Mouse (Mus musculus) ovary, postnatal 10 days (tissue): ENCODE measurements around the gene Sfi1.
"Not testable (repeated sequence)": the region's sequence is repeated elsewhere in the genome, so short reads cannot be mapped to it uniquely, and the experiment has no call there.

Experiments used
- DNase-seq: peaks from one replicate; pipeline ENCODE4 v3.0.0; 2022; ENCODE audit warnings: low spot score

The Sfi1 gene

DNA sequence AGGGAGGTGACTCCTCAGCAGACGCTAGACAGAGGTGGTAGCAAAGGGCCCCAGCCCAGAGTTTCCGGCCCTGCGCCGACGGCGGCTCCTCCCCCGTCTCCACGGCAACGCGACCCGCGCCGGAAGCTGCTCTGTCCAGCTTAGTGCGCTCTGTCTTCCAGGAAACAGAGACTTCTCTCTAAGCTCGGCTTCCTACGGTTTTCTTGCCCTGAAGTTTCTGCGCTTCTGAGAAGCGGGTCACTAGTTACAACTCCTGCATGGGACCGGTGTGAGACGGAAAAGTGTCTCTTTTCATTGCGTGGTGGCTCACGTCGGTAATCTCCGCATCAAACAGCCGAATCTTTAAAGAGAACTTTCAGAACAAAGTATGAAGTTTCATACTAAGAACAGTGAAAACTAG lies at the start of gene Sfi1:
Gene Sfi1, minus strand, starts transcription at position 101 of the 400 bp plus-strand sequence.
- DNase-seq: no peak

DNA sequence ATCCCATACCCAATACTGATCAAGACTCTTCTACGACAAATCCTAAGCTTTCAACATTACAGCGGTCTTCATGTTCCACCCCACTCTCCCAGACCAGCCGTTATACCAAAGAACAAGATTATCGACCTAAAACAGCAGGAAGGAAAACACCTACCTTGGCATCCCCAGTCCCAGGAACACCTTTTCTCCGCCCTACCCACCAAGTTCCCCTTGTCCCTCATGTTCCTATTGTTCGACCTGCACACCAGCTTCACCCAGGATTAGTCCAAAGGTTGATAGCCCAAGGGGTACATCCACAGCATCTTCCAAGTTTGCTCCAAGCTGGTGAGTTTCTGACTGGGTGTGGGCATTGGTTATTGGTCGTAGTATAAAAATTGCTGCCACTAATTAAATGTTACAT lies 49.1 kb upstream of the Sfi1 start:
- no peak for DNase-seq

DNA sequence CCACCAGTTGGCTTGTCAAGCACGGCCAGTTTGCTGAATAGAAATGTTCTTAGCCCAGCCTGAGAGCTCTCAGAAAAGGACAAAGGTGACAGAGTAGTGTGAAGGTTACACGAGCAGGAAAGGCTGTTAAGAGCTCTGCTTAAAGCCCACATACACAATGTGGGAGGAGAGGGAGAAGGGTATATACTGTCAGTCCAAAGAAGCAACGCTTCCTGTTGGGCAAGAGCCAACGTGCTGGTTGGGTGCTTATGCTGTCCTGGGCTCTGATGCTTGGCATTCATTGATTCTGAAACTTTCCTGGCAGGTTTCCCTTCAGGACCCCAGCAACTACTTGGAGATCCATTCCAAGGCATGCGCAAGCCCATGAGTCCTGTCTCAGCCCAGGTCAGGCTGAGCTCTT lies 42.0 kb upstream of the Sfi1 start:
- DNase-seq: no peak

DNA sequence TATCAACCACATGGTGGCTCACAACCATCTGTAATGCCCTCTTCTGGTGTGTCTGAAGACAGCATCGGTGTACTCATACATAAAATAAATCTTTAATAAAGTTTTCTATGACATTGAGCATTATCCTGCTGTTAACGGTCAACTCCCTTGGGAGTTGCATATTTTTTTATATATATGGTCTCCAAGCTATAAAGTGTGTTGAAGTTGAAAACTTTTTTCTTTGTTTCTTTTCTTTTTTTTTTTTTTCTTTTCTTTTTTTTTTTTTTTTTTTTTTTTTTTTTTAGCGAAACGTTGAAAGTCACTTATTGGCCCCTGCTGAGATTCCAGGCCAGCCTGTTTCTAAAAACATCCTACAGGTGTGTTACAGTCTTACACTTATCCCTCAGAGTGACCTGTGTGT lies 40.4 kb upstream of the Sfi1 start:
- no peak for DNase-seq

DNA sequence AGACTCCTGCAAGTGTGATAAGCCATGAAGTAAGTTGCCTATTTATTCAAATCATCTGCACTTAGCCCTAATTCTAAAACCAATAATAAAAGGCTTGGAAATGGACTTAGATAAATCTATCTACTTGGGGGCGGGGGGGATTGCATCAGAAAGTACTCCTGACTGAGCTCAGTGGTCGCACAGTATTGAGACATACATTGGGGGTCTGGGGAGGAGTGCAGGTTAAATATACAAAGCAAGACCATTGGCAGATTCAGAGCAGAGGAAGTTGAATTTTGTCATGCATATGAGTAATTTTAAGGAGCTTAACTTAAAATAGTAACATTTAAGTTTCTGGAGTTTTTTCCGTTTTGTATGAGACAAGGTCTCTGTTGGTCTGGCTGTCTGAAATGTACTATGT lies 39.0 kb upstream of the Sfi1 start:
- DNase-seq: no peak

DNA sequence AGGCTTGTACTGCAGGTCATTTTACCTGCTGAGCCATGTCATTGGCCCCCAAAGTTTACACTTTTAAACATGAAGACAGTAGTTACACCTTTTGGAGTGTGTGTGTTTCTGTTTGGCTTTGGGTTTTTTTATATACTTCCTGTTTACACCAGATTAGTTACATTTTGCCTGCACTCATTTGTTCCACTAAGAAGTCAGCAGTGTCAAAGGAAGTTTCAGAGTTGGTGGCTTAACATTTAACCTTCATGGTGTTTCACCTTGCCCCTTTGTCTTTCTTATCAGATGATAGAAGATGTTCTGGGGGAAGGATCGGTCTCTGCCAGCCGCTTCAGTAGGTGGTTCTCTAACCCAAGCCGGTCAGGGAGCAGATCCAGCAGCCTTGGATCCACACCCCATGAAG lies 33.9 kb upstream of the Sfi1 start:
- DNase-seq: no peak

DNA sequence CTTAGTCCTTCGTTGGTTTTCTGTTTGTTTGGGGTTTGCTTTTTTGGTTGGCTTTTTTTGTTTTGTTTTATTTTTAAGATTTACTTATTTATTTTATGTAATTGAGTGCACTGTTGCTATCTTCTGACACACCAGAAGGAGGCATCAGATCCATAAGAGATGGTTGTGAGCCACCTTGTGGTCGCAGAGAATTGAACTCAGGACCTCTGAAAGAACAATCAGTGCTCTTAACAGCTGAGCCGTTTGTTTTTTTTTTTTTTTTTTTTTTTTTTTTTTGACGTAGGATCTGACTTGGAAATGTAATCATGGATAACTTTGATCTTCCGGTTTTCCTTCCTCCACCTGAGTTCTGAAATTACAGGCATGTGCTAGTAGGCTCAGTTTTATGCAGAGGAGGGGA lies 29.8 kb upstream of the Sfi1 start:
- DNase-seq: no peak

DNA sequence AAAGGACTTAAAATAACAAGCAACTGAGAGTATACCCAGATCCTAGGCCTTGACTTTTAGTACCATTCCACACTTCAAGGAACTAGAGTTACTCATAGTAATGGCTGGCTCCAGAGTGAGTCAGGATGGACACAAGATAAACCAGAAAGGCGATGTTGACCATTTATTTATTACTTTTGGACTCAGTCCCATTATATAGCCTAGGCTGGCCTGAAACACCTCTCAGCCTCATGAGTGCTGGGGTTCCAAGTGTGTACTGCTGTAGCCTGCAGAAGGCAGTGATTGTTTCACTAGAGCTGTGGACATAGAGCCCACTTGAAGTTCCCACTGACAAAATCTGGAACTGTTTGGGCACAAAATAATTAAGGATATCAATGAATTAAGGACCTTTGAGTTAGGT lies 19.3 kb upstream of the Sfi1 start:
- DNase-seq: no peak

DNA sequence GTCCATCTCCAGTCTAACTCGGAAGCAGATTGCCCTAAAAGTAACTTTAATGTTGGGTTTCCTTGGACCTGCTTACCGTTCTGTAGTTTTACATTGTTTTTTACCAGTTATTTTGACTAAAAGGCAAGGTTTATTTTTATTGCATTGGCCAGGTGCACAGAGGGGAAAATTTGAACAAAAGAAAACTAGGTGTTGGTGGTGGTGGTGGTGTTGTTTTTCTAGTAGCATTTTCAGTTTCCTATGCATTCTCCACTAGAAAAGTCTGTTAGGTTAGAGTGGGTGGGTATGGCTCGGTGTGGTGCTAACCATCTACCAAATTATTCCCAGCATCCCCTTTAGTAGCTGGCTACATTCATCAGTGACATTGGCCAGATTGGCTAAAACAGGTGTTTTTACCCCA lies 13.5 kb upstream of the Sfi1 start:
- DNase-seq: no peak

DNA sequence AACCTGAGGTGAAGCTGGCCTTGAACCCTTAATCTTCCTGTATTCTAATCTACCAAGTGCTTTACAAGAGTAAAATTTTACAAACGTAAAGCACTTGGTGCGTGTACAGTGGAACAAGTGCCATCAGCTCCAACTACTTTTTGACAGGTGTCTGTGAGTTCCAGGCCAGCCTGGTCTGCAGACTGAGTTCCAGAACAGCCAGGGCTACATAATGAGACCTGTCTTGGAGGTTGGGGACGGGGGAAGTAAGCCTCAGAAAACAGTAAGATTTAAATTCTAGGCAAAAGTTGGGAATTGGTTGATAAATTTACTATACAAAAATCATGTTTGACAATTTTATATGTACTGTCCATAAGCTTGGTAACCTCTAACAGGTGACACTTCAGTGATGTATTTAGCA lies 11.9 kb upstream of the Sfi1 start:
- DNase-seq: no peak

DNA sequence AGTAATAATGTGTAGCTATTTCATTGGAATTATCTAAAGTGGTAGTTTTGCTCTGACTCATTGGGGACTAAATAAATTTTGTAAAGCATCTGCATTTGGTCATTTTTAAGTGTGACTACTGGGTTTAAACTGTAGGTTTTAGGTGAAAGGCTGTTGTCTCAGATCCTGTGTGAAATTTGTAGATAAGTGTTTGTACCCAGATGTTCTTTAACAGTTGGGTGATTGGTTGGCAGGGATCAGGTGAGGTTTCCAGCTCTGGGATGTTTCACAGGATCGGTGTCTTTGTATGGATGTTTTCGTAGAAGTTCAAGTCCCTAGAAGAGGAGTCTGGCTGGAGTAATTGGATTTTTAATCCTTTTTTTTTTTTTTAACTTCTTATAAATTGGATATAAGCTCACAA lies 10.5 kb upstream of the Sfi1 start:
- DNase-seq: no peak

DNA sequence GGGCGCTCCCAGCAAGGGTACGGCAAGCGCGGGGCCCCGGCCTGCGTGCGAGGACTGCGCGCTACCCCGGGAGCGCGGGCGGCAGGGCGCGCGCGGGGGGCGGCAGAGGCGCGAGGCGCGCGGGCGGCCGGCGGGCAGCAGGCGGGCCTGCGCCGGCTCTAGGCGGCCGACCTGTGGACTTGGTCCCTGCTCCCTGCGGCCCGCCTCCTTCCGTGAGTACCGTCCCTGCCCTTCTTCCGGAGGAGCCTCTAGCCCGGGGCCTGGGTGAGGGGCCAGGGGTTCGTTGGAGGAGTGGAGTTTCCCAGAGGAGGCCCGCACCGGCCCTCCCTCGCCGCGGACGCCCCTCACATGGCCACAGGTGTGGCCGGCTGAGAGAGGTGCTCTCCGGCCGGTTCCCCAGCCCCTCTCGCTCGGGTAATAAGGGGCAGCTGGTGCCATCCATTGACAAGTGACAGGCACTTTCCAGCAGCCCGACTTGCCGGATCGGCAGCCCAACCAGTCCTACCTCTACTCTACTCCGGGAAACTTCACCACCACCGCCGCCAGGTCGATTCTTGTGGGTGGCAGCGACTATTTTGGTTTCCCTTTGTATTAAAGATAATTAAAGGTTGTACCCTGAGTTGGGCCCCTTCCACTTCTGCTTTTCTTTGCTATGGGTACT lies 9.6 kb upstream of the Sfi1 start:
- DNase-seq: peak; percentile 32

DNA sequence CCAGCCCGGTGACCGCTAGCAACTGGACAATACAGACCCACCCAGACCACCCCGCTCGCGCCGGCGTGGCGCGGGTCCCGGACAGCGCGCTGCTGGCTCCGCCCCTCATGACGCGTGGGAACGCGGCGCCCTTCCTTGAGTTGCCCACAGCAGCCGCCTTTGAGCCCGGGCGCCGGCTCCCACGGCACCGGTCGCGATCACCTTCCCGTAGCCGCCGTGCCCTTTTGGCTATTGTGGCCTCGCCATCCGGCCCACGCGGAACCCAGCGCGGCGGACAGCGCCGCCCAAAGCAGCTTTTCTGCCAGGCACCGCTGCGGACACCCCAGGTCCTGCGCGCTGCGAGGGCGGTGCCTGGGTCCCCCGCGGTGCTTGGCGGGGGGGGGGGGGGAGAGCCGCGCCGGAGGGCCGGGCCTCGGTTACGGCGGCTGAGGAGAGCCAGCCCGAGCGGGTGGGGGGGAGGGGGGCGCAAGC lies 9.0 kb upstream of the Sfi1 start, which contains the start of gene Eif4enif1:
Gene Eif4enif1, plus strand, starts transcription at position 162 of the 471 bp plus-strand sequence.
- DNase-seq: peak; percentile 94

DNA sequence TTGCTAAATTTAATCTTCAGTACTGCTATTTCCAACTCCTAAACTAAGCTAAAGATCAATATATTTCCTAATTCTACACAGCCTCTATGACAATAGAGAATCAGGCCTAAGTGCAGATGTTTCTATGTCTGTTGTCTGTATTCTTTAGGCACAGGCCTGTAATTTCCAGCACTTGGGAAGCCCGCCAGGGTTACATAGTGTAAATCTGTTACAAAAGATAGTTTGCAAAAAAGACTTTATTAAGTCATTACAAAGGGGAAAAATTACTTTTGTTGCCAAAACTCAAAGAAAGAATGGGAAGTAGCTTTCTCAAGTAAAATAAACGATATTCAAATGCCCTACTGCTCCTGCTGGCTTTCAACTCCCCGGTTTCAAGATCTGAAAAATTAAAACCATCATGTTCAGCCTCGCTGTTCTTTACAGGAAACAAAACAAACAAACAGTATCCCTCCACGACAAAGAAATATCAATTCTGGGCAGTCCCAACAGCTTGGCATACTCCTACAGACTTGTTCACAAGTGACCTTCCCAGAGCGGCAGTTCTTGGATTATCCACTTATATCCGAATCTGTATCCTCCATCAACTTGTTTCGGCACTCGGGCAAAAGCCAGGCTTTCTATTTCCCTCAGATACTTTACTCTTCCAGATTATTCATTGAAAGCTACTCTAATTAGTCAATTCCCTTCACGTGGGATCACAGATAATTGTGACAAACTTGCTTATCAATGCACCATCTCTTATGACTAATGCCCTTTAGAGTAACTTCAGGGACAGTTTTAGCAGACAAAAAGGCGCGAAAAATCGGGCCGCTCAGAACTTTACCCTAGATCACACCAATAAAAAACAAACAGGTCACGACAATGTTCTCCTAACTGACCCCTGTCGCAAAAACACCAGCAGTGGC lies 8.3 kb upstream of the Sfi1 start:
- no peak for DNase-seq

DNA sequence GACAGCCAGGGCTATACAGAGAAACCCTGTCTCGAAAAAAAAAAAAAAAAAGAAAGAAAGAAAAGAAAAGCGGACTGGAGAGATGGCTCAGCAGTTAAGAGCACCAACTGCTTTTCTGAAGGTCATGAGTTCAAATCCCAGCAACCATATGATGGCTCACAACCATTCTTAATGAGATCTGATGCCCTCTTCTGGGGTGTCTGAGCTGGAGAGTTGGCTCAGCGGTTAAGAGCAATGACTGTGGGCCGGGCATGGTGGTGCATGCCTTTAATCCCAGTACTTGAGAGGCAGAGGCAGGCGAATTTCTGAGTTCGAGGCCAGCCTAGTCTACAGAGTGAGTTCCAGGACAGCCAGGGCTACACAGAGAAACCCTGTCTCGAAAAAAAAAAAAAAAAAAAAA lies 7.4 kb upstream of the Sfi1 start:
- DNase-seq: not testable (repeated sequence)

DNA sequence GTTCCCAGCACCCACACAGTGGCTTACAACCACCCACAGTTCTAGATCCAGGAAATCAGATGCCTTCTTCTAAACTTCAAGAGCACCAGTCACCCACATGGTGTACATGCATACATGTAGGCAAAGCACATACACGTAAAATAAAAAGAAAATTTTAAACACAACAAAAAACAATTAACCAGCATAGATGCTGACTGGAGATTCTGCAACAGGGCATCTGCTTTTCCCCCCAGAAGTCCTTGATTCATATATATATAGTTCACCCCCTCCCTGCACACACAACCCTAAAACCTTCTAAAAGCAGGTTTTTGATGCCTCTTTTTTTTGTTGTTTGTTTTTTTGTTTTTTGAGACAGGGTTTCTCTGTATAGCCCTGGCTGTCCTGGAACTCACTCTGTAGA lies 10.6 kb downstream of the Sfi1 start:
- not testable (repeated sequence) for DNase-seq

DNA sequence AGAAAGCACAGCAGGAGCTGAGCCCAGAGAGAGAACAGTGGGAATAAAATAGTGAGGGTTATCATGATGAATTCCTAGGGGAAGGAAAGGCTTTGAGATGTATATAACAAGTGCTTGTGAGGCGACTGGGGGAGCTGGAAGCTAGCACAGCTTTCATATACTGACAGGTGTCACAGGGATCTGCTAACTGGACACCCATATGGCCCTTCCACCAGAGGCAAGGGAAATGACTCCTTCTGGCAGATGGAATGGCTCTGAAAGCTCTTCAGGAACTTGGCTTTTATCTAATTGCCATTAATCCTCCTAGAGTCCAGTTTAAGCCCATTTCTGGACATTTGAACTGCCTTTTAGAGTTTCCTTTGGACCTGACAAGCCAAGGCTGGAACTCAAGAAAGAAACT lies 11.3 kb downstream of the Sfi1 start:
- DNase-seq: not testable (repeated sequence)

DNA sequence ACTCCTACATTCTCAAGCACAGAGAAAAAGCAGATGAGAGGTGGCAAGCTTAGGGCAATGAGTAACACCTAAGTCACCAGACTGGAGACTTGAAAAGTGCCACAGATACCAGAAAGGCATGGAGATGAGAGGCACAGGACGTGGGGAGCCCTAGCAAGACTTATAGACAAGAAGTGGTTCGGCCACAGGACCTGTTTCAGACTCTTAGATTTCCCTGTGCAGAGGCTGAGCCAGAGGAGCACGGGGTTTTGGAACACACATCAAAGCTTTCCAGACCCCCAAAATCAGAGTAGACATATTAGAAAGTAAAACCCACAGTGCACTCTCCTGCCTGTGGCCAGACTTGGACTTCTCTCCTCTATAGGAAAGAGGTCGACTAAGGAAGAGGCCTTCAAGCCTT lies 12.0 kb downstream of the Sfi1 start:
- DNase-seq: peak; percentile 91

DNA sequence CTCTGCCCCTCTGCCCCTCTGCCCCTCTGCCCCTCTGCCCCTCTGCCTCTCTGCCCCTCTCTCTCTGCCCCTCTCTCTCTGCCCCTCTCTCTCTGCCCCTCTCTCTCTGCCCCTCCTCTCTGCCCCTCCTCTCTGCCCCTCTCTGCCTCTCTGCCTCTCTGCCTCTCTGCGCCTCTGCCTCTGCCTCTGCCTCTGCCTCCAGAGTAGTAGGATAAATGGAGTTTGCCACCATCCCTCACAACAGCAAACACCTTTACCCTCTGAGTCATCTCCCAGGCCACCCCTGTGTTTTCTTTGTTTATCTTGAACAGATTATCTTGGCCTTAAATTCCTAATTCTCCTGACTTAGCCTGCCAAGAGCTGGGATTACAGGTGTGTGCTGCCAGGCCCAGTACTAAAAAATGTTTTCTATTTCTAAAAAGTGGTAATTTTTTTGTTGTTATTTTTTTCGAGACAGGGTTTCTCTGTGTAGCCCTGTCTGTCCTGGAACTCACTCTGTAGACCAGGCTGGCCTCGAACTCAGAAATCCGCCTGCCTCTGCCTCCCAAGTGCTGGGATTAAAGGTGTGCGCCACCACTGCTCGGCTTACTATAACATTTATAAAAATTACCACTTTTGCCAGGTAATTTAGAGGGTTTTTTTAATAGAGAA lies 12.6 kb downstream of the Sfi1 start:
- not testable (repeated sequence) for DNase-seq

DNA sequence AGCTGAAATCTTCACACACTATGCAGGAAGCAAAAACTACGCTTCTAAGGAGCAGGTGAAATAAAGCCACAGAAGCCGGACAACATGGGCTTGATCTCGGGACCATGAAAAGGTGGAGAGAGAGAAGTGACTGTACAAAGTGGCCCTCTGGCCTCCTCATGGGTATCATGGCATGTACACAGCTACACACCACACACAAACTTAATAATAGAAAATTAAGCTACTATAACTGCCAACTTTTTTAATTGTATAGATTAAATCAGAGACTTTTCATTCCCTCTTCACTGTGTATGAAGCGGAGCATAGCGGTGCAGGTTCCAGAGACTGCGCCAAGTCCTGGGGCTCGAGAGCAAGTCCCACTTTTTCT lies 13.6 kb downstream of the Sfi1 start:
- DNase-seq: peak; percentile 56

DNA sequence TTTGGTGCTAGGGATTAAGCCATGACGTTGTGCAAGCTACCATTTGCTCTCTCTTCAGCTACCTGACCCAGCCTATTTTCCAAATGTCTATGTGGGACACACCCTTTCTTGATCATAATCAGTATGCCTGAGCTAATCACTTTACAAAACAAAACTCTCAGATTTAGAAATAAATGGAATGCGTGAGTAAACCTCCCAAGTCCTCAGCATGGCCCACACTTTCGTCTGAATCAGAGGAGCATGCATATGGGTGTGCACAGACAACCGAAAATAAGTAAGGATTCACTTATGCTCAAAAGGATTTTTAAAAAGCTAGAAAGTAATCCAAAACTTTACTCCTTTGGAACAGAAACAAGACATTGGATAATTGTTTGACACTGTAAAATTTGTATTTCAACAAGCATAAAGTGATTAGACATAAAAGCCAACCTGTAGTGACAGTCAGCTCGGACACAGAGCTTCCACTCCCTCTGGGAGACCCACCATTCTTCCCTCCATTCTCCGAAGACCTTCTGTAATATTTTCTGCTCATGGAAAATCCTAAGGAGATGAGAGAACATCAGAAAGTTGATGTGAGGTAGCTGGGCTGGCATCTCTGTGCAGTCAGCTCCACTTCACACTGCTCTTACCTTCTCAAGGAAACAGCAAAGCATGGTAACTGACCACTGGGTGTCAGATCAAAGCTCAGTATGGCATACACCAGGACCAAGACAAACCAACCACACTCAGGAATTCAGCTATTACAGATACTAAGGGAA lies 14.1 kb downstream of the Sfi1 start:
- DNase-seq: peak; percentile 35
